Mouse (Mus musculus) neural tube, embryonic 15.5 days (tissue): ENCODE measurements around the gene Atf4. TPM values are rescaled to one million over a fixed set of nuclear protein-coding genes. Genes with fewer than 3 reads are reported as not detected.

Source experiments
- ATAC-seq: fragments of 200-750 bp; cut with Nextera tagmentation; 2 replicates; pipeline ENCODE4 v1.8.0; 2017; ENCODE audit warnings: mild to moderate bottlenecking, moderate TSS enrichment, moderate library complexity; ENCODE audit not compliant: low FRiP score
- H3K27ac ChIP-seq: fragments of 300-500 bp; sonication (generic); replicated peaks from 2 replicates; pipeline ENCODE4 v1.5.1; 2015; ENCODE audit warnings: mild to moderate bottlenecking, inconsistent platforms
- H3K27me3 ChIP-seq: fragments of 300-500 bp; sonication (generic); replicated peaks from 2 replicates; pipeline ENCODE4 v1.6.1; 2015; ENCODE audit warnings: inconsistent platforms
- H3K36me3 ChIP-seq: fragments of 300-500 bp; sonication (generic); 2 replicates; pipeline ENCODE4 v1.6.1; 2015; ENCODE audit warnings: inconsistent platforms
- H3K4me1 ChIP-seq: fragments of 300-500 bp; sonication (generic); 2 replicates; pipeline ENCODE4 v1.6.1; 2015; ENCODE audit warnings: inconsistent platforms
- H3K4me2 ChIP-seq: fragments of 300-500 bp; sonication (generic); 2 replicates; pipeline ENCODE4 v1.6.1; 2015; ENCODE audit warnings: inconsistent platforms, mild to moderate bottlenecking, moderate library complexity
- H3K4me3 ChIP-seq: fragments of 300-500 bp; sonication (generic); replicated peaks from 2 replicates; pipeline ENCODE4 v1.5.1; 2015; ENCODE audit warnings: mild to moderate bottlenecking, inconsistent platforms
- H3K9ac ChIP-seq: fragments of 300-500 bp; sonication (generic); replicated peaks from 2 replicates; pipeline ENCODE4 v1.6.1; 2015; ENCODE audit warnings: mild to moderate bottlenecking, inconsistent platforms
- H3K9me3 ChIP-seq: fragments of 300-500 bp; sonication (generic); replicated peaks from 2 replicates; pipeline ENCODE4 v1.6.1; 2016; ENCODE audit warnings: inconsistent platforms
- WGBS: fragments of 180-500 bp; shearing (Covaris S2); methylation state at CpG from one replicate; pipeline ENCODE4 v1.1.7; 2015; ENCODE audit warnings: mixed read lengths; 5-methylcytosine and 5-hydroxymethylcytosine counted together
- polyA plus RNA-seq: library from polyadenylated mRNA; unstranded; fragments of >200 nt; fragmentation: Nextera tagmentation; extraction: Ambion mirVana; gene quantifications from 2 replicates; pipeline ENCODE4 v1.2.1, GENCODE M21; 2015

The Atf4 gene
- polyA plus RNA-seq, 1 experiment from 2014 or later: 106 TPM

- H3K9ac ChIP-seq: no peak overlapping the region
- H3K27ac ChIP-seq: peak overlapping the region; percentile 100
- H3K4me3 ChIP-seq: no peak overlapping the region
- no peak overlapping the region for H3K4me2 ChIP-seq
- ATAC-seq: no peak
- H3K9me3 ChIP-seq: no peaks in the 10 kb centered on the region
- H3K36me3 ChIP-seq: peaks cover 52% of the 10 kb centered on the region
- H3K27me3 ChIP-seq: no peaks in the 10 kb centered on the region
- peaks cover 36% of the 10 kb centered on the region for H3K4me1 ChIP-seq
- WGBS: 37% methylated on average over 2 of the region's 2 CpGs
These were observed 1.5 kb upstream of the Atf4 start for GRCm38 (mm10) chr15:80253530-80253929.

GRCm38 (mm10) chr15:80254207-80254606, 777 bp upstream of the Atf4 start:
- Histone ChIP-seq H3K27ac (peak overlapping the region; percentile 100), H3K27me3 (no peaks in the 10 kb centered on the region), H3K4me3 (peak overlapping the region; percentile 100), H3K4me2 (peak overlapping the region; percentile 97), H3K9ac (peak overlapping the region; percentile 76), H3K4me1 (peaks cover 42% of the 10 kb centered on the region), H3K9me3 (no peaks in the 10 kb centered on the region), H3K36me3 (peaks cover 46% of the 10 kb centered on the region)
- 43% methylated on average over 6 of the region's 6 CpGs for WGBS
- no peak for ATAC-seq

- no peaks in the 10 kb centered on the region for H3K9me3 ChIP-seq
- no peaks in the 10 kb centered on the region for H3K27me3 ChIP-seq
- H3K9ac ChIP-seq: peak overlapping the region; percentile 100
- peak; percentile 48 for ATAC-seq
- H3K36me3 ChIP-seq: peaks cover 42% of the 10 kb centered on the region
- peak overlapping the region; percentile 97 for H3K4me2 ChIP-seq
- under 1% methylated on average over 51 of the region's 51 CpGs for whole genome bisulfite sequencing
- peak overlapping the region; percentile 100 for H3K4me3 ChIP-seq
- H3K4me1 ChIP-seq: peaks cover 48% of the 10 kb centered on the region
- H3K27ac ChIP-seq: peak overlapping the region; percentile 100
These were observed 700 bp downstream of the Atf4 start for GRCm38 (mm10) chr15:80255646-80256121.

GRCm38 (mm10) chr15:80256242-80256641, 1.3 kb downstream of the Atf4 start:
- Histone ChIP-seq H3K36me3 (peaks cover 42% of the 10 kb centered on the region), H3K4me3 (peak overlapping the region; percentile 100), H3K9me3 (no peaks in the 10 kb centered on the region), H3K4me1 (peaks cover 50% of the 10 kb centered on the region), H3K4me2 (peak overlapping the region; percentile 97), H3K9ac (peak overlapping the region; percentile 100), H3K27me3 (no peaks in the 10 kb centered on the region), H3K27ac (peak overlapping the region; percentile 100)
- 9% methylated on average over 16 of the region's 16 CpGs for WGBS
- ATAC-seq: no peak

GRCm38 (mm10) chr15:80256656-80257601, 1.9 kb downstream of the Atf4 start:
- Histone ChIP-seq H3K27me3 (no peaks in the 10 kb centered on the region), H3K4me1 (peaks cover 50% of the 10 kb centered on the region), H3K27ac (peak overlapping the region; percentile 100), H3K4me2 (peak overlapping the region; percentile 97), H3K9me3 (no peaks in the 10 kb centered on the region), H3K4me3 (peak overlapping the region; percentile 100), H3K9ac (peak overlapping the region; percentile 100), H3K36me3 (peaks cover 36% of the 10 kb centered on the region)
- 64% methylated on average over 12 of the region's 12 CpGs for WGBS
- no peak for ATAC-seq

GRCm38 (mm10) chr15:80257602-80258239, 2.7 kb downstream of the Atf4 start:
- H3K4me1 ChIP-seq: peaks cover 58% of the 10 kb centered on the region
- H3K27ac ChIP-seq: no peak overlapping the region; the same call in 1 of the 2 replicates
- WGBS: 27% methylated on average over 4 of the region's 4 CpGs
- no peaks in the 10 kb centered on the region for H3K27me3 ChIP-seq
- peaks cover 35% of the 10 kb centered on the region for H3K36me3 ChIP-seq
- H3K4me2 ChIP-seq: peak overlapping the region; percentile 97
- no peak overlapping the region for H3K4me3 ChIP-seq
- no peaks in the 10 kb centered on the region for H3K9me3 ChIP-seq
- ATAC-seq: no peak
- peak overlapping the region; percentile 100; the same call in 1 of the 2 replicates for H3K9ac ChIP-seq

- peaks cover 34% of the 10 kb centered on the region for H3K36me3 ChIP-seq
- ATAC-seq: no peak
- H3K4me3 ChIP-seq: no peak overlapping the region
- H3K4me1 ChIP-seq: peaks cover 65% of the 10 kb centered on the region
- 0 out of 2 replicates have a peak overlapping the region, but pooled peaks have one; percentile 97 for H3K4me2 ChIP-seq
- peak overlapping the region; percentile 18; the same call in 1 of the 2 replicates for H3K27ac ChIP-seq
- H3K9me3 ChIP-seq: no peaks in the 10 kb centered on the region
- WGBS: 66% methylated on average over 11 of the region's 11 CpGs
- no peaks in the 10 kb centered on the region for H3K27me3 ChIP-seq
- no peak overlapping the region for H3K9ac ChIP-seq
These were observed 3.5 kb downstream of the Atf4 start for GRCm38 (mm10) chr15:80258240-80259170.

- H3K9ac ChIP-seq: no peak overlapping the region
- ATAC-seq: no peak
- 0 out of 2 replicates have a peak overlapping the region, but pooled peaks have one; percentile 18 for H3K27ac ChIP-seq
- H3K4me2 ChIP-seq: no peak overlapping the region
- no peaks in the 10 kb centered on the region for H3K9me3 ChIP-seq
- no peak overlapping the region for H3K4me3 ChIP-seq
- no peaks in the 10 kb centered on the region for H3K27me3 ChIP-seq
- peaks cover 34% of the 10 kb centered on the region for H3K36me3 ChIP-seq
- WGBS: 73% methylated on average over 8 of the region's 8 CpGs
- peaks cover 61% of the 10 kb centered on the region for H3K4me1 ChIP-seq
These were observed 4.5 kb downstream of the Atf4 start for GRCm38 (mm10) chr15:80259406-80260045.

GRCm38 (mm10) chr15:80260677-80261076, 5.7 kb downstream of the Atf4 start:
- 15% methylated on average over 3 of the region's 3 CpGs for WGBS
- Histone ChIP-seq H3K9ac (no peak overlapping the region), H3K36me3 (peaks cover 34% of the 10 kb centered on the region), H3K27ac (0 out of 2 replicates have a peak overlapping the region, but pooled peaks have one; percentile 33), H3K9me3 (no peaks in the 10 kb centered on the region), H3K4me2 (no peak overlapping the region), H3K4me3 (no peak overlapping the region), H3K27me3 (no peaks in the 10 kb centered on the region), H3K4me1 (peaks cover 62% of the 10 kb centered on the region)
- ATAC-seq: no peak

- H3K27me3 ChIP-seq: no peaks in the 10 kb centered on the region
- no peak for ATAC-seq
These were observed 6.1 kb downstream of the Atf4 start for GRCm38 (mm10) chr15:80261100-80261499.

More at GRCm38 (mm10) chr15:80261100-80261499, 6.1 kb downstream of the Atf4 start:
- Histone ChIP-seq H3K9ac (no peak overlapping the region), H3K9me3 (no peaks in the 10 kb centered on the region), H3K4me3 (no peak overlapping the region), H3K4me2 (no peak overlapping the region), H3K4me1 (peaks cover 62% of the 10 kb centered on the region), H3K27ac (no peak overlapping the region), H3K36me3 (peaks cover 34% of the 10 kb centered on the region)
- 85% methylated on average over 7 of the region's 7 CpGs for WGBS
